Mouse (Mus musculus) MEL (cell line): ENCODE data around the gene Pycr2.

ENCODE experiments used
- BHLHE40 ChIP-seq: IDR thresholded peaks from 2 replicates; pipeline ENCODE4 v1.6.1; 2012; ENCODE audit warnings: low read depth, mild to moderate bottlenecking, inconsistent platforms, low read length, improper control_type of control experiment, borderline replicate concordance
- CHD2 ChIP-seq: IDR thresholded peaks from 2 replicates; pipeline ENCODE4 v1.6.1; 2011; ENCODE audit warnings: low read length, improper control_type of control experiment
- CTCF ChIP-seq, 3 experiments: IDR thresholded peaks in 2 of 3; conservative IDR thresholded peaks in 1 of 3; 2 replicates each; pipeline ENCODE4 v1.5.1; 2011 to 2012; ENCODE audit warnings: low read length in 3 of 3, low read depth in 2 of 3, mild to moderate bottlenecking in 2 of 3, improper control_type of control experiment in 1 of 3, inconsistent platforms in 1 of 3, mixed read lengths in 1 of 3, moderate library complexity in 1 of 3; ENCODE audit not compliant: control insufficient read depth in 1 of 3, insufficient read depth in 1 of 3, poor library complexity in 1 of 3, severe bottlenecking in 1 of 3
- HCFC1 ChIP-seq: IDR thresholded peaks from 2 replicates; pipeline ENCODE4 v1.6.1; 2012; ENCODE audit warnings: low read depth, mild to moderate bottlenecking, inconsistent platforms, low read length, improper control_type of control experiment, moderate library complexity
- MAFK ChIP-seq: IDR thresholded peaks from 2 replicates; pipeline ENCODE4 v1.6.1; 2011; ENCODE audit warnings: low read depth, mild to moderate bottlenecking, low read length, improper control_type of control experiment, borderline replicate concordance
- MXI1 ChIP-seq: IDR thresholded peaks from 2 replicates; pipeline ENCODE4 v1.6.1; 2011; ENCODE audit warnings: mild to moderate bottlenecking, low read depth, low read length, improper control_type of control experiment
- POLR2A ChIP-seq, 2 experiments: IDR thresholded peaks; 2 replicates each; pipeline ENCODE4 v1.6.1; 2011 to 2012; ENCODE audit warnings: low read length in 2 of 2, mild to moderate bottlenecking in 2 of 2, control low read depth in 1 of 2, improper control_type of control experiment in 1 of 2, low read depth in 1 of 2, moderate library complexity in 1 of 2; ENCODE audit not compliant: control insufficient read depth in 1 of 2, insufficient read depth in 1 of 2, poor library complexity in 1 of 2
- POLR2AphosphoS5 ChIP-seq: IDR thresholded peaks from 2 replicates; pipeline ENCODE4 v1.6.1; 2012; ENCODE audit warnings: low read depth, borderline replicate concordance, mild to moderate bottlenecking, inconsistent platforms, low read length, moderate library complexity, mixed read lengths
- TAL1 ChIP-seq: IDR thresholded peaks from 2 replicates; pipeline ENCODE4 v1.6.1; 2012; ENCODE audit warnings: mild to moderate bottlenecking, inconsistent platforms, low read length, moderate library complexity, mixed read lengths
- ZNF384 ChIP-seq: IDR thresholded peaks from 2 replicates; pipeline ENCODE4 v1.6.1; 2012; ENCODE audit warnings: low read depth, mild to moderate bottlenecking, inconsistent platforms, low read length, improper control_type of control experiment

- TF ChIP-seq POLR2AphosphoS5 (no peak), POLR2A (IDR thresholded peaks at IDR 0.05; ENCODE audit: control insufficient read depth in 1 of 2, insufficient read depth in 1 of 2, low read depth in 1 of 2, low read length in 2 of 2, poor library complexity in 1 of 2) (no peak), TAL1 (no peak), ZNF384 (no peak), CTCF (IDR thresholded peaks at IDR 0.05 in 2 of 3, conservative IDR thresholded peaks at IDR 0.05 in 1 of 3; ENCODE audit: control insufficient read depth in 1 of 3, insufficient read depth in 1 of 3, low read depth in 2 of 3, low read length in 3 of 3, poor library complexity in 1 of 3, severe bottlenecking in 1 of 3) (no peak), CHD2 (no peak), MAFK (no peak), HCFC1 (no peak), BHLHE40 (no peak), MXI1 (no peak)
Measured at GRCm38 (mm10) chr1:180952085-180952746, 48.1 kb downstream of the Pycr2 start.
